Mouse (Mus musculus): Measurements from ENCODE around the gene Prmt1.

- TF ChIP-seq CTCF (IDR thresholded peaks at IDR 0.05; ENCODE audit: insufficient read depth, low read depth, low read length) (no peak), POLR2A (IDR thresholded peaks at IDR 0.05; ENCODE audit: insufficient read depth, low read depth, low read length) (no peak)
Observed at GRCm38 (mm10) chr7:45007846-45008245, 21.5 kb upstream of the Prmt1 start.

Data from olfactory bulb, adult 2 months (tissue).